8 mouse cellular contexts compared by ENCODE assay signal in the genomic region with DNA sequence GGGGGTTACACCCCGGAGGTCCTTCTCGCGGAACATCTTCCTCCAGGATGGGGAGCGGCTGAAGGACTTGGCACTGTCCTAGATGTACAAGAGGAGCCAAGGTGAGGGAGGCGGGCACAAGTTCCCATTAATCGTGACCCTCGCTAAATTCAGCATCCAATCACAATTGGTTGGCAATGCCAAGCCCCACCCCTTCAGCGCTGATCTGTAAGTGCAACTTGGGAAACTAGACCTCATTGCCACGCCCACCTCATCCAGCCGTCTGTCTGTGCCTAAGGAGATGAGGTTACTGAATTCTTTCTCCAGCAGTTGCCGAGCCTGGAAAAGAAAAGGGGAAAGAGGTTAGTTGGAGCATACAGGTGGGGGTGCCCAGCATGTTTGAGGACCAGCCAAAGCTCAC. TPM values are rescaled to one million over a fixed set of nuclear protein-coding genes. Genes with fewer than 3 reads are reported as not detected.
DNase-seq lines count a peak whose midpoint lies in the region; ATAC-seq and TF ChIP-seq lines count a peak whose summit lies in the region.

No protein-coding gene starts in this region.

- no peak overlapping the region; the same call in 1 of the 2 replicates for H3K9ac ChIP-seq in hindbrain, embryonic 11.5 days (ENCODE audit: low read depth, low read length)
- peak overlapping the region; percentile 44; the same call in 1 of the 2 replicates for H3K9ac ChIP-seq in limb, embryonic 14.5 days (ENCODE audit: low read depth, low read length, severe bottlenecking)
- H3K9ac ChIP-seq in midbrain, embryonic 12.5 days (replicated peaks) = no peak overlapping the region

- peaks cover 3% of the 10 kb centered on the region for H3K27me3 ChIP-seq in hindbrain, embryonic 11.5 days (ENCODE audit: control insufficient read depth, insufficient read depth, low read length)
- no peaks in the 10 kb centered on the region for H3K27me3 ChIP-seq in limb, embryonic 14.5 days (ENCODE audit: control insufficient read depth, insufficient read depth, low read length)
- peaks cover 51% of the 10 kb centered on the region for H3K27me3 ChIP-seq in midbrain, embryonic 12.5 days

- peaks cover 4% of the 10 kb centered on the region for H3K4me1 ChIP-seq in hindbrain, embryonic 11.5 days (replicated peaks; ENCODE audit: control insufficient read depth, insufficient read depth, low read length)
- H3K4me1 ChIP-seq in limb, embryonic 14.5 days (ENCODE audit: control insufficient read depth, insufficient read depth, low read length) = peaks cover 32% of the 10 kb centered on the region
- peaks cover 35% of the 10 kb centered on the region for H3K4me1 ChIP-seq in midbrain, embryonic 12.5 days

- H3K27ac ChIP-seq in hindbrain, embryonic 11.5 days (ENCODE audit: low read depth, low read length) = no peak overlapping the region
- 0 out of 2 replicates have a peak overlapping the region, but pooled peaks have one; percentile 43 for H3K27ac ChIP-seq in limb, embryonic 14.5 days (replicated peaks; ENCODE audit: low read depth, low read length)
- H3K27ac ChIP-seq in midbrain, embryonic 12.5 days (replicated peaks) = no peak overlapping the region

- peak overlapping the region; percentile 47; the same call in 1 of the 2 replicates for H3K4me3 ChIP-seq in hindbrain, embryonic 11.5 days (ENCODE audit: low read depth, low read length)
- peak overlapping the region; percentile 40 for H3K4me3 ChIP-seq in limb, embryonic 14.5 days (replicated peaks; ENCODE audit: low read length)
- H3K4me3 ChIP-seq in midbrain, embryonic 12.5 days = peak overlapping the region; percentile 52

- DNase-seq in B cell, adult 2 months = peak; percentile 26 to 36
- peak; percentile 64 for DNase-seq in Muller cell, postnatal 12 days (ENCODE audit: inconsistent ontology term)
- DNase-seq in hindbrain, embryonic 11.5 days (ENCODE audit: low spot score) = peak; percentile 67
- DNase-seq in limb, embryonic 14.5 days (ENCODE audit: low spot score) = peak; percentile 81
- no peak for DNase-seq in frontal cortex, postnatal 25 days (ENCODE audit: low spot score in 2 of 2)
- no peak for DNase-seq in right cerebral cortex, postnatal 25 days

- WGBS in hindbrain, embryonic 11.5 days = 2% methylated on average over 11 of the region's 11 CpGs
- under 1% methylated on average over 11 of the region's 11 CpGs for WGBS in limb, embryonic 14.5 days
- 4% methylated on average over 11 of the region's 11 CpGs for WGBS in midbrain, embryonic 12.5 days

- H3K9me3 ChIP-seq in hindbrain, embryonic 11.5 days (ENCODE audit: control insufficient read depth, low read length) = no peaks in the 10 kb centered on the region
- no peaks in the 10 kb centered on the region for H3K9me3 ChIP-seq in limb, embryonic 14.5 days (ENCODE audit: control insufficient read depth, low read length)
- no peaks in the 10 kb centered on the region for H3K9me3 ChIP-seq in midbrain, embryonic 12.5 days

- 0 out of 2 replicates have a peak, but pooled peaks have one; percentile 29 for ATAC-seq in erythroblast, adult 5-6 weeks (replicated peaks; ENCODE audit: low FRiP score, poor library complexity, severe bottlenecking)
- no peak for ATAC-seq in hindbrain, embryonic 11.5 days (ENCODE audit: low FRiP score)
- ATAC-seq in limb, embryonic 14.5 days (ENCODE audit: low FRiP score, low read depth) = 0 out of 2 replicates have a peak, but pooled peaks have one; percentile 16
- no peak for ATAC-seq in midbrain, embryonic 12.5 days (ENCODE audit: low FRiP score, low read depth)

- peak overlapping the region; percentile 94 for H3K4me2 ChIP-seq in hindbrain, embryonic 11.5 days (replicated peaks; ENCODE audit: low read depth, low read length)
- peak overlapping the region; percentile 68 for H3K4me2 ChIP-seq in limb, embryonic 14.5 days (replicated peaks; ENCODE audit: low read depth, low read length, severe bottlenecking)
- H3K4me2 ChIP-seq in midbrain, embryonic 12.5 days (replicated peaks) = peak overlapping the region; percentile 86

- no peak for TF ChIP-seq POLR2A in limb, embryonic 14.5 days (IDR thresholded peaks at IDR 0.05; ENCODE audit: borderline replicate concordance, extremely low read depth, insufficient read depth, insufficient read length)

- no peaks in the 10 kb centered on the region for H3K36me3 ChIP-seq in hindbrain, embryonic 11.5 days (ENCODE audit: control insufficient read depth, insufficient read depth, low read length)
- H3K36me3 ChIP-seq in limb, embryonic 14.5 days (ENCODE audit: control insufficient read depth, insufficient read depth, low read length) = no peaks in the 10 kb centered on the region
- peaks cover 9% of the 10 kb centered on the region for H3K36me3 ChIP-seq in midbrain, embryonic 12.5 days

RNA-seq across cellular contexts. Expression of a gene that starts 5.6 kb away (rescaled TPM):
- not detected in 2 replicates for total RNA-seq in erythroblast, adult 5-6 weeks (2015; ENCODE audit: low replicate concordance)
- total RNA-seq in erythroblast, adult 5-6 weeks (2017; ENCODE audit: low replicate concordance) = not detected in 2 replicates
- polyA plus RNA-seq in hindbrain, embryonic 11.5 days (2014; fragmentation: Nextera tagmentation; extraction: Ambion mirVana) = 0.68 and 0.77 TPM in 2 replicates
- 9.5 and 17.9 TPM in 2 replicates for polyA plus RNA-seq in limb, embryonic 14.5 days (2012; rRNA removed)
- polyA plus RNA-seq in limb, embryonic 14.5 days (2014; fragmentation: Nextera tagmentation; extraction: Ambion mirVana) = 4.1 and 5.9 TPM in 2 replicates
- polyA plus RNA-seq in midbrain, embryonic 12.5 days (2016; fragmentation: Nextera tagmentation; extraction: Ambion mirVana) = 0.24 TPM in 1 of 2 replicates, not detected in the other

RNA-seq across cellular contexts. Expression of a gene that starts 7.1 kb away (rescaled TPM):
- total RNA-seq in erythroblast, adult 5-6 weeks (2015; ENCODE audit: low replicate concordance) = 0.42 TPM in 1 of 2 replicates, not detected in the other
- total RNA-seq in erythroblast, adult 5-6 weeks (2017; ENCODE audit: low replicate concordance) = not detected in 2 replicates
- 5.2 and 6.9 TPM in 2 replicates for polyA plus RNA-seq in hindbrain, embryonic 11.5 days (2014; fragmentation: Nextera tagmentation; extraction: Ambion mirVana)
- polyA plus RNA-seq in limb, embryonic 14.5 days (2012; rRNA removed) = 42.6 and 46.1 TPM in 2 replicates
- 15.8 TPM in 2 replicates for polyA plus RNA-seq in limb, embryonic 14.5 days (2014; fragmentation: Nextera tagmentation; extraction: Ambion mirVana)
- 7.9 and 8.2 TPM in 2 replicates for polyA plus RNA-seq in midbrain, embryonic 12.5 days (2016; fragmentation: Nextera tagmentation; extraction: Ambion mirVana)

RNA-seq across cellular contexts. Expression of a gene that starts 26.1 kb away (rescaled TPM):
- 1.9 TPM in 1 of 2 replicates, not detected in the other for total RNA-seq in erythroblast, adult 5-6 weeks (2015; ENCODE audit: low replicate concordance)
- total RNA-seq in erythroblast, adult 5-6 weeks (2017; ENCODE audit: low replicate concordance) = 0.26 TPM in 1 of 2 replicates, not detected in the other
- 8.2 and 9.5 TPM in 2 replicates for polyA plus RNA-seq in hindbrain, embryonic 11.5 days (2014; fragmentation: Nextera tagmentation; extraction: Ambion mirVana)
- polyA plus RNA-seq in limb, embryonic 14.5 days (2012; rRNA removed) = 12.3 and 13.8 TPM in 2 replicates
- polyA plus RNA-seq in limb, embryonic 14.5 days (2014; fragmentation: Nextera tagmentation; extraction: Ambion mirVana) = 8.4 and 9.0 TPM in 2 replicates
- polyA plus RNA-seq in midbrain, embryonic 12.5 days (2016; fragmentation: Nextera tagmentation; extraction: Ambion mirVana) = 15.0 and 15.4 TPM in 2 replicates

RNA-seq across cellular contexts. Expression of a gene that starts 29.7 kb away (rescaled TPM):
- total RNA-seq in erythroblast, adult 5-6 weeks (2015; ENCODE audit: low replicate concordance) = 1.5 TPM in 1 of 2 replicates, not detected in the other
- total RNA-seq in erythroblast, adult 5-6 weeks (2017; ENCODE audit: low replicate concordance) = 5.4 TPM in 1 of 2 replicates, not detected in the other
- 0.92 and 1.7 TPM in 2 replicates for polyA plus RNA-seq in hindbrain, embryonic 11.5 days (2014; fragmentation: Nextera tagmentation; extraction: Ambion mirVana)
- 4.1 and 4.7 TPM in 2 replicates for polyA plus RNA-seq in limb, embryonic 14.5 days (2012; rRNA removed)
- 1.7 and 2.2 TPM in 2 replicates for polyA plus RNA-seq in limb, embryonic 14.5 days (2014; fragmentation: Nextera tagmentation; extraction: Ambion mirVana)
- polyA plus RNA-seq in midbrain, embryonic 12.5 days (2016; fragmentation: Nextera tagmentation; extraction: Ambion mirVana) = 2.6 and 2.9 TPM in 2 replicates

RNA-seq across cellular contexts. Expression of a gene that starts 54.9 kb away (rescaled TPM):
- total RNA-seq in erythroblast, adult 5-6 weeks (2015; ENCODE audit: low replicate concordance) = 50.5 and 70.2 TPM in 2 replicates
- total RNA-seq in erythroblast, adult 5-6 weeks (2017; ENCODE audit: low replicate concordance) = 169 and 259 TPM in 2 replicates
- 76.5 and 114 TPM in 2 replicates for polyA plus RNA-seq in hindbrain, embryonic 11.5 days (2014; fragmentation: Nextera tagmentation; extraction: Ambion mirVana)
- 539 and 694 TPM in 2 replicates for polyA plus RNA-seq in limb, embryonic 14.5 days (2012; rRNA removed)
- polyA plus RNA-seq in limb, embryonic 14.5 days (2014; fragmentation: Nextera tagmentation; extraction: Ambion mirVana) = 69.7 and 73.7 TPM in 2 replicates
- 294 and 300 TPM in 2 replicates for polyA plus RNA-seq in midbrain, embryonic 12.5 days (2016; fragmentation: Nextera tagmentation; extraction: Ambion mirVana)

Comparison
In these comparisons a context has a peak if more than half of its experiments do, and no peak if none do; other contexts are left out.
1. DNase-seq: peak in B cell, adult 2 months (2 of 2), Muller cell, postnatal 12 days (single experiment), hindbrain, embryonic 11.5 days (single experiment) and limb, embryonic 14.5 days (single experiment); none in frontal cortex, postnatal 25 days (0 of 2) and right cerebral cortex, postnatal 25 days (single experiment).
2. ATAC-seq: peak in erythroblast, adult 5-6 weeks (single experiment) and limb, embryonic 14.5 days (single experiment); none in hindbrain, embryonic 11.5 days (single experiment) and midbrain, embryonic 12.5 days (single experiment).
3. Peak in every context shown above with its lines, with median percentiles within 50 percentile points of each other: H3K4me2 ChIP-seq and H3K4me3 ChIP-seq.